Mouse (Mus musculus) regulatory T cell (primary cell): ENCODE data around the gene Clk1.

Source experiments
- in situ Hi-C: fragments of 300-600 bp; cut with MboI, MseI; formaldehyde crosslinking; loops from one replicate; pipeline ENCODE4 v1.15.1; 2025; ENCODE audit warnings: high pct_unique_total_duplicates

Clk1 gene

GRCm38 (mm10) chr1:58423371-58424248, at the start of gene Clk1:
Gene Clk1, minus strand, starts transcription at chr1:58424066.
- in situ Hi-C loops = loop anchor here (10.0 kb wide), 1 partner anchor 1251 kb away; the partner anchor contains the start of gene Sumo1

- in situ Hi-C loops = no loop called here
These were observed 41.7 kb upstream of the Clk1 start for GRCm38 (mm10) chr1:58465561-58465960.

- in situ Hi-C loops = no loop called here
These were observed 41.2 kb upstream of the Clk1 start for GRCm38 (mm10) chr1:58465042-58465441.

- in situ Hi-C loops = no loop called here
These were observed 40.1 kb upstream of the Clk1 start for GRCm38 (mm10) chr1:58463935-58464334.

- in situ Hi-C loops = no loop called here
These were observed 36.7 kb upstream of the Clk1 start for GRCm38 (mm10) chr1:58460566-58460965.

- in situ Hi-C loops = no loop called here
These were observed 35.0 kb upstream of the Clk1 start for GRCm38 (mm10) chr1:58458867-58459266.

GRCm38 (mm10) chr1:58458175-58458574, 34.3 kb upstream of the Clk1 start:
- in situ Hi-C loops = no loop called here

- in situ Hi-C loops = no loop called here
These were observed 30.4 kb upstream of the Clk1 start for GRCm38 (mm10) chr1:58454316-58454715.

GRCm38 (mm10) chr1:58448396-58448795, 24.5 kb upstream of the Clk1 start:
- in situ Hi-C loops = no loop called here

- in situ Hi-C loops = no loop called here
These were observed 23.9 kb upstream of the Clk1 start for GRCm38 (mm10) chr1:58447766-58448165.

GRCm38 (mm10) chr1:58445861-58446260, 22.0 kb upstream of the Clk1 start:
- in situ Hi-C loops = no loop called here

- in situ Hi-C loops = no loop called here
These were observed 21.4 kb upstream of the Clk1 start, which contains the start of the genes Nif3l1 and Ppil3 for GRCm38 (mm10) chr1:58445143-58445722. Gene Nif3l1, plus strand, starts transcription at chr1:58445151. Gene Ppil3, minus strand, starts transcription at chr1:58445486.

GRCm38 (mm10) chr1:58444691-58445090, 20.8 kb upstream of the Clk1 start:
- in situ Hi-C loops = no loop called here

GRCm38 (mm10) chr1:58424551-58424950, 685 bp upstream of the Clk1 start:
- in situ Hi-C loops = loop anchor here (10.0 kb wide), 1 partner anchor 1250 kb away; the partner anchor contains the start of gene Sumo1

GRCm38 (mm10) chr1:58422879-58423278, 987 bp downstream of the Clk1 start:
- in situ Hi-C loops = loop anchor here (10.0 kb wide), 1 partner anchor 1252 kb away; the partner anchor contains the start of gene Sumo1

GRCm38 (mm10) chr1:58420961-58421360, 2.9 kb downstream of the Clk1 start:
- in situ Hi-C loops = loop anchor here (10.0 kb wide), 1 partner anchor 1254 kb away; the partner anchor contains the start of gene Sumo1

- in situ Hi-C loops = loop anchor here (10.0 kb wide), 1 partner anchor 1255 kb away; the partner anchor contains the start of gene Sumo1
These were observed 3.8 kb downstream of the Clk1 start for GRCm38 (mm10) chr1:58420032-58420431.

- in situ Hi-C loops = no loop called here
These were observed 7.8 kb downstream of the Clk1 start for GRCm38 (mm10) chr1:58416048-58416447.

- in situ Hi-C loops = no loop called here
These were observed 8.4 kb downstream of the Clk1 start for GRCm38 (mm10) chr1:58415442-58415841.

GRCm38 (mm10) chr1:58410776-58411175, 13.1 kb downstream of the Clk1 start:
- in situ Hi-C loops = no loop called here

- in situ Hi-C loops = no loop called here
These were observed 13.7 kb downstream of the Clk1 start for GRCm38 (mm10) chr1:58410198-58410588.

GRCm38 (mm10) chr1:58409553-58410197, 14.2 kb downstream of the Clk1 start:
- in situ Hi-C loops = no loop called here
